Mouse (Mus musculus) CH12.LX (cell line): ENCODE results near the gene Plac8. TPM values are rescaled to one million over a fixed set of nuclear protein-coding genes. Genes with fewer than 3 reads are reported as not detected.

Source experiments
- DNase-seq: peaks from one replicate; pipeline ENCODE4 v3.0.0-alpha.2; 2013; ENCODE audit errors: extremely low read depth
- H3K27ac ChIP-seq: 2 replicates; pipeline ENCODE4 v1.5.1; 2012; ENCODE audit warnings: low read depth, mild to moderate bottlenecking, control low read depth, moderate library complexity; ENCODE audit not compliant: insufficient read depth
- H3K27me3 ChIP-seq: replicated peaks from 2 replicates; pipeline ENCODE3; 2012; ENCODE audit warnings: inconsistent platforms
- H3K36me3 ChIP-seq, 2 experiments: replicated peaks in 1 of 2; 2 replicates each; pipeline versions ENCODE3 to v1.6.1; 2012; ENCODE audit warnings: inconsistent platforms in 1 of 2, low read length in 1 of 2, mild to moderate bottlenecking in 1 of 2, mixed read lengths in 1 of 2, moderate library complexity in 1 of 2; ENCODE audit not compliant: control insufficient read depth in 1 of 2, insufficient read depth in 1 of 2
- H3K4me1 ChIP-seq, 2 experiments: 2 replicates each; pipeline ENCODE4 v1.6.1; 2012; ENCODE audit warnings: inconsistent platforms in 1 of 2, moderate library complexity in 1 of 2; ENCODE audit not compliant: insufficient read depth in 2 of 2, control insufficient read depth in 1 of 2
- H3K4me2 ChIP-seq: 2 replicates; pipeline ENCODE4 v1.6.1; 2012; ENCODE audit warnings: low read depth, mild to moderate bottlenecking, control low read depth; ENCODE audit not compliant: poor library complexity, insufficient read depth, severe bottlenecking
- H3K4me3 ChIP-seq, 3 experiments: fragments of 150-350 bp in 1 of 3; sonication (generic) in 1 of 3; replicated peaks in 1 of 3; 2 replicates each; pipeline versions ENCODE3 to v1.5.1; 2011 to 2012; ENCODE audit warnings: low read depth in 2 of 3, low read length in 2 of 3, mild to moderate bottlenecking in 2 of 3, moderate library complexity in 2 of 3, control low read depth in 1 of 3, improper control_type of control experiment in 1 of 3, inconsistent platforms in 1 of 3, mixed read lengths in 1 of 3; ENCODE audit not compliant: poor library complexity in 1 of 3
- H3K79me2 ChIP-seq: replicated peaks from 2 replicates; pipeline ENCODE4 v1.6.1; 2012; ENCODE audit warnings: mild to moderate bottlenecking, moderate library complexity; ENCODE audit not compliant: control insufficient read depth, poor library complexity, insufficient read depth, severe bottlenecking; ENCODE audit errors: extremely low read depth
- H3K9ac ChIP-seq: 2 replicates; pipeline ENCODE4 v1.6.1; 2012; ENCODE audit warnings: low read depth, mild to moderate bottlenecking, control low read depth, moderate library complexity; ENCODE audit not compliant: insufficient read depth
- H3K9me3 ChIP-seq: replicated peaks from 2 replicates; pipeline ENCODE3; 2012; ENCODE audit warnings: low read length, inconsistent platforms, mixed read lengths
- CHD2 ChIP-seq: IDR thresholded peaks from 2 replicates; pipeline ENCODE4 v1.6.1; 2011; ENCODE audit warnings: low read length, improper control_type of control experiment
- ELF1 ChIP-seq: IDR thresholded peaks from 2 replicates; pipeline ENCODE4 v1.6.1; 2014; ENCODE audit warnings: low read depth, mild to moderate bottlenecking, inconsistent platforms, low read length, improper control_type of control experiment
- EP300 ChIP-seq: IDR thresholded peaks from 2 replicates; pipeline ENCODE4 v1.6.1; 2011; ENCODE audit warnings: low read length, improper control_type of control experiment
- JUND ChIP-seq: conservative IDR thresholded peaks from 2 replicates; pipeline ENCODE4 v1.6.1; 2011; ENCODE audit warnings: low read depth, low read length, improper control_type of control experiment
- MAFK ChIP-seq: IDR thresholded peaks from 2 replicates; pipeline ENCODE4 v1.6.1; 2011; ENCODE audit warnings: low read length, improper control_type of control experiment; ENCODE audit not compliant: insufficient replicate concordance
- MAX ChIP-seq: IDR thresholded peaks from 2 replicates; pipeline ENCODE4 v1.6.1; 2011; ENCODE audit warnings: low read length, improper control_type of control experiment
- MEF2A ChIP-seq: IDR thresholded peaks from 2 replicates; pipeline ENCODE4 v1.6.1; 2014; ENCODE audit warnings: low read depth, mild to moderate bottlenecking, inconsistent platforms, low read length, improper control_type of control experiment, borderline replicate concordance
- MYC ChIP-seq: IDR thresholded peaks from 2 replicates; pipeline ENCODE4 v1.6.1; 2011; ENCODE audit warnings: low read depth, mild to moderate bottlenecking, improper control_type of control experiment, low read length
- PAX5 ChIP-seq: IDR thresholded peaks from 2 replicates; pipeline ENCODE4 v1.6.1; 2012; ENCODE audit warnings: low read length, inconsistent platforms, mixed read lengths
- POLR2A ChIP-seq: IDR thresholded peaks from 2 replicates; pipeline ENCODE4 v1.6.1; 2011; ENCODE audit warnings: low read depth, mild to moderate bottlenecking, improper control_type of control experiment, low read length
- RAD21 ChIP-seq: IDR thresholded peaks from 2 replicates; pipeline ENCODE4 v1.6.1; 2011; ENCODE audit warnings: low read depth, mild to moderate bottlenecking, low read length, improper control_type of control experiment, moderate library complexity
- RCOR1 ChIP-seq: conservative IDR thresholded peaks from 2 replicates; pipeline ENCODE4 v1.6.1; 2012; ENCODE audit warnings: low read depth, mild to moderate bottlenecking, inconsistent platforms, low read length, improper control_type of control experiment
- TBP ChIP-seq: conservative IDR thresholded peaks from 2 replicates; pipeline ENCODE4 v1.6.1; 2011; ENCODE audit warnings: low read depth, low read length, improper control_type of control experiment
- TCF12 ChIP-seq: IDR thresholded peaks from 2 replicates; pipeline ENCODE4 v1.6.1; 2014; ENCODE audit warnings: low read depth, mild to moderate bottlenecking, inconsistent platforms, low read length, improper control_type of control experiment
- ZC3H11A ChIP-seq: IDR thresholded peaks from 2 replicates; pipeline ENCODE4 v1.6.1; 2012; ENCODE audit warnings: low read depth, mild to moderate bottlenecking, inconsistent platforms, low read length, improper control_type of control experiment
- ZKSCAN1 ChIP-seq: IDR thresholded peaks from 2 replicates; pipeline ENCODE4 v1.6.1; 2012; ENCODE audit warnings: low read depth, inconsistent platforms, low read length, improper control_type of control experiment, borderline replicate concordance
- ZNF384 ChIP-seq: IDR thresholded peaks from 2 replicates; pipeline ENCODE4 v1.6.1; 2012; ENCODE audit warnings: low read depth, low read length, improper control_type of control experiment, inconsistent platforms
- dilution Hi-C: fragments of 300-500 bp; cut with MboI; formaldehyde crosslinking; loops from 2 replicates; pipeline ENCODE4 v1.14.3; 2020; ENCODE audit warnings: low sequenced_read_pairs; ENCODE audit not compliant: extremely low pct_unique_long_range_greater_than_20kb, extremely low pct_ligation_motif_present
- in situ Hi-C: fragments of 300-500 bp; cut with MboI; formaldehyde crosslinking; loops from 3 replicates; pipeline ENCODE4 v1.14.3; 2019; ENCODE audit warnings: low sequenced_read_pairs, low pct_ligation_motif_present, low pct_unique_long_range_greater_than_20kb, mixed read lengths
- polyA plus RNA-seq: library from polyadenylated mRNA; unstranded; fragments of >175 nt; gene quantifications from 2 replicates; pipeline ENCODE4 v1.2.1, GENCODE M21; 2012; ENCODE audit warnings: low read depth; ENCODE audit not compliant: insufficient read length
- total RNA-seq, 2 experiments: library from RNA; depleted of rRNA; stranded (reverse); fragments of 300-350 nt in 1 of 2; fragments of >200 nt in 1 of 2; gene quantifications; 2 replicates each; pipeline ENCODE4 v1.2.3; 2012 to 2014

Gene Plac8
- total and polyA plus RNA-seq, 3 experiments, result 64.3 to 258 (median 161) TPM

DNA sequence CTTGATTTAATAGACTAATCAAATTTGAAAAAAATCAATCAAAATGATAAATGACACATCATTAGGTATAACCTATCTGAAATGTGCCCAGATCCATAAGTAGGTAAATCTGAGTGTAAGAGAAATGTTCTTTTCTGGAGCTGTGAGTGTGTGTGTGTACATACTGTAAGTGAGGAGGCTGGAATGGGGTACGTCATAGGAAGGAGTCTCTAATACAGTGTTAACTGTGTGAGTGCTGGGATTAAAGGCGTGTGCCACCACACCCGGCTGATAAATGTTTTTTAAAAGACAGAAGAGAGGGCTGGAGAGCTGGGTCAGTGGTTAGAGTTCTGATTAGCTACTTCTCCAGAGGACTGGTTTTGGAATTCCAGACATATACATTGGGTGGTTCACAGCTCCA lies 46.4 kb downstream of the Plac8 start:
- no peak for DNase-seq
- peaks cover 24 to 54% of the 10 kb centered on the region in 2 experiments for H3K36me3 ChIP-seq
- in situ Hi-C loops (no loop called here), dilution Hi-C loops (no loop called here)
- no peak overlapping the region for H3K4me3 ChIP-seq
- no peaks in the 10 kb centered on the region for H3K9me3 ChIP-seq
- peaks cover 2 to 61% of the 10 kb centered on the region in 2 experiments; a peak in 2 of 4 replicates for H3K4me1 ChIP-seq
- H3K9ac ChIP-seq, result peak overlapping the region; percentile 73
- peak overlapping the region; percentile 55 for H3K27ac ChIP-seq
- H3K27me3 ChIP-seq, result no peaks in the 10 kb centered on the region
- TF ChIP-seq PAX5, result no peak
- peaks cover 65% of the 10 kb centered on the region for H3K79me2 ChIP-seq
- H3K4me2 ChIP-seq, result peak overlapping the region; percentile 95

GRCm38 (mm10) chr5:100524921-100525320 lies 47.1 kb downstream of the Plac8 start:
- H3K4me3 ChIP-seq, result no peak overlapping the region
- no peak overlapping the region for H3K9ac ChIP-seq
- no peak overlapping the region for H3K4me2 ChIP-seq
- H3K79me2 ChIP-seq, result peaks cover 70% of the 10 kb centered on the region
- H3K27ac ChIP-seq, result no peak overlapping the region
- TF ChIP-seq EP300 (no peak), ELF1 (no peak), RCOR1 (no peak), ZC3H11A (no peak)
- dilution Hi-C loops (no loop called here), in situ Hi-C loops (no loop called here)
- peaks cover 2 to 68% of the 10 kb centered on the region in 2 experiments; a peak in 2 of 4 replicates for H3K4me1 ChIP-seq
- H3K27me3 ChIP-seq, result no peaks in the 10 kb centered on the region
- peaks cover 17 to 47% of the 10 kb centered on the region in 2 experiments for H3K36me3 ChIP-seq
- DNase-seq, result no peak
- H3K9me3 ChIP-seq, result no peaks in the 10 kb centered on the region

DNA sequence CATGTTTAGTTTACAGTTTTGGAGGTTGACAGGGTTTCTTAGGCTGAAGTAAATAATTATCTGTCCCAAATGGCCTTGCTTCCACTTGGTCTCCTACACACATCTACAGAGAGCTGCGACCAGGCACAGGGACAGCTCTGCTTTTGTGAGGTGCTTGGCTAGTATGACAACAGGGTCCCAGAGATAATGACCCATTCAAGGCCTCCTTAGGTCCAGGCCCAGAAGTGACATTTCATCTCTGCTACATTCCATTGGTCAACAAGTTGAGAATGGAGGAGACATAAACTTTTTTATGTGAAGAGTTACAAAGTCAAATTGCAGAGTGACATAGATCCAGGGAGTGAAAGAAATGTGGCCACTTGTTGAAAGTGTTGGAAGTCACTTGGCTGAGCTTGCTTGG lies 48.7 kb downstream of the Plac8 start:
- Histone ChIP-seq H3K4me2 (no peak overlapping the region), H3K9me3 (no peaks in the 10 kb centered on the region), H3K79me2 (peaks cover 82% of the 10 kb centered on the region), H3K27me3 (no peaks in the 10 kb centered on the region), H3K36me3 (peaks cover 5 to 32% of the 10 kb centered on the region in 2 experiments), H3K9ac (no peak overlapping the region), H3K4me3 (no peak overlapping the region), H3K27ac (no peak overlapping the region), H3K4me1 (peaks cover 2 to 71% of the 10 kb centered on the region in 2 experiments; a peak in 2 of 4 replicates)
- dilution Hi-C loops, result no loop called here
- in situ Hi-C loops, result no loop called here
- no peak for DNase-seq
- TF ChIP-seq RAD21, result no peak
- TF ChIP-seq ZNF384, result no peak
- no peak for TF ChIP-seq MYC
- no peak for TF ChIP-seq MAFK
- TF ChIP-seq ZC3H11A, result no peak
- TF ChIP-seq JUND, result no peak
- no peak for TF ChIP-seq ZKSCAN1
- no peak for TF ChIP-seq POLR2A
- TF ChIP-seq ELF1, result no peak
- TF ChIP-seq MEF2A, result no peak
- TF ChIP-seq TCF12, result no peak
- no peak for TF ChIP-seq CHD2
- no peak for TF ChIP-seq MAX
- TF ChIP-seq TBP, result no peak
